Mouse (Mus musculus): ENCODE measurements at regions not wholly inside any gene's neighbourhood (a gene's known extent, or its start where the extent isn't known, plus 50 kb on each side); places are given as distances from the start of the nearest gene placed in this dataset.

DNA sequence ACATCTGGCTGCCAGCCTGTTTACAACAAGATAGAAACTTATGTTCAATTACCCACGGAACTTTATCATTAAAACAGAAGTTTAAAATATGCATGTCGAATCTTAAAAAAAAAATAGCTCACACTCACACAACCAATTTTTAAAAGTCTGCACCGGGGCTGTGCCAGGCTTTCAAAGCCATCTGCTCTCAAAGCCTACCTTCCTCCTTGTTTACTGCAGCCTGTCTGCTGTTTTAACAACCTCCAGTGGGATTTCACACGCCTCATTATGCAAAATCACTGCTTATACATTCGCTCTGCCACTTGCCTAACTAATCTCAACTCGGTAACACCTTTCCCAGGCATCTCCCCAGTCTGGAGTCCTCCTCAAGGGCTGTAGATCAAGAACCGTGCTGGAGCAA, 292.6 kb upstream of the Castor2 start:
- WGBS: 49% methylated on average over 7 of the region's 7 CpGs
- Histone ChIP-seq H3K4me2 (ENCODE audit: low read length) (no peak overlapping the region), H3K36me3 (ENCODE audit: insufficient read depth, low read length) (no peaks in the 10 kb centered on the region), H3K9me3 (replicated peaks; ENCODE audit: low read length) (no peaks in the 10 kb centered on the region), H3K27ac (no peak overlapping the region), H3K4me3 (replicated peaks; ENCODE audit: low read depth, low read length) (no peak overlapping the region), H3K9ac (ENCODE audit: low read depth, low read length) (no peak overlapping the region), H3K27me3 (ENCODE audit: insufficient read depth, low read length) (no peaks in the 10 kb centered on the region), H3K4me1 (replicated peaks; ENCODE audit: insufficient read depth, low read length) (no peaks in the 10 kb centered on the region)
- no peak for TF ChIP-seq CTCF (IDR thresholded peaks at IDR 0.05; ENCODE audit: low read depth)
- DNase-seq (ENCODE audit: low spot score): no peak
- ATAC-seq (replicated peaks; ENCODE audit: low FRiP score, low read depth): no peak

- Histone ChIP-seq H3K27me3 (ENCODE audit: insufficient read depth, low read length) (no peaks in the 10 kb centered on the region), H3K36me3 (ENCODE audit: insufficient read depth, low read length) (no peaks in the 10 kb centered on the region), H3K4me2 (ENCODE audit: low read length) (no peak overlapping the region), H3K9me3 (replicated peaks; ENCODE audit: low read length) (0 out of 2 replicates have a peak, but pooled peaks cover 4% of the 10 kb centered on the region), H3K4me3 (replicated peaks; ENCODE audit: low read depth, low read length) (no peak overlapping the region), H3K4me1 (replicated peaks; ENCODE audit: insufficient read depth, low read length) (no peaks in the 10 kb centered on the region), H3K27ac (no peak overlapping the region), H3K9ac (ENCODE audit: low read depth, low read length) (no peak overlapping the region)
- ATAC-seq (replicated peaks; ENCODE audit: low FRiP score, low read depth): no peak
- peak; percentile 60 for DNase-seq (ENCODE audit: low spot score)
- peak; percentile 70 for TF ChIP-seq CTCF (IDR thresholded peaks at IDR 0.05; ENCODE audit: low read depth)
- 85% methylated on average over 3 of the region's 3 CpGs for WGBS
These were observed 297.5 kb upstream of the Castor2 start for GRCm38 (mm10) chr5:133802001-133802400.

DNA sequence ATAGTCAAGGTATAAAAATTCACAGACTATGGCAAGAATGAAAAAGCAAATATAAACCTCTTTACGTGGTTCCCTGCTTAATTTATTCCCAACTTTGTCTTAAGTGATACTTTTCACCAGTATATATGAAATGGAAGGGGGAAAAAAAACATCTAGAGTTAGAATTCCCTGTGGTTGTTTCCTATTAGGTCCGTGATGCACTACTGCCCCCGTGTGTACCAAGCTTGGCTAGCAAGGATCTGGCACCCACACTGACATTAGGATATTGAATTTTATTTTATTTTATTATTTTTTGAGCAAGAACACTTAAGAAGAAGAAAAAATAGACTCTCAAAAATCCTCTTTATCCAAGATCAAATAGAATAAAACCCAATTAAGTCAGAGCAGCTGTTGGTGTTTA, 303.9 kb upstream of the Castor2 start:
- H3K9me3 ChIP-seq (replicated peaks; ENCODE audit: low read length): 0 out of 2 replicates have a peak, but pooled peaks cover 4% of the 10 kb centered on the region
- TF ChIP-seq CTCF (IDR thresholded peaks at IDR 0.05; ENCODE audit: low read depth): peak; percentile 74
- H3K4me3 ChIP-seq (replicated peaks; ENCODE audit: low read depth, low read length): no peak overlapping the region
- H3K4me2 ChIP-seq (ENCODE audit: low read length): no peak overlapping the region
- H3K27ac ChIP-seq: no peak overlapping the region
- 27% methylated on average over 3 of the region's 3 CpGs for WGBS
- H3K36me3 ChIP-seq (ENCODE audit: insufficient read depth, low read length): no peaks in the 10 kb centered on the region
- no peaks in the 10 kb centered on the region for H3K27me3 ChIP-seq (ENCODE audit: insufficient read depth, low read length)
- ATAC-seq (replicated peaks; ENCODE audit: low FRiP score, low read depth) (no peak), DNase-seq (ENCODE audit: low spot score) (peak; percentile 67)
- H3K9ac ChIP-seq (ENCODE audit: low read depth, low read length): no peak overlapping the region
- H3K4me1 ChIP-seq (replicated peaks; ENCODE audit: insufficient read depth, low read length): no peaks in the 10 kb centered on the region

GRCm38 (mm10) chr5:133790726-133791125, 308.8 kb upstream of the Castor2 start:
- Histone ChIP-seq H3K27me3 (ENCODE audit: insufficient read depth, low read length) (no peaks in the 10 kb centered on the region), H3K9ac (ENCODE audit: low read depth, low read length) (no peak overlapping the region), H3K36me3 (ENCODE audit: insufficient read depth, low read length) (no peaks in the 10 kb centered on the region), H3K9me3 (replicated peaks; ENCODE audit: low read length) (no peaks in the 10 kb centered on the region), H3K4me2 (ENCODE audit: low read length) (no peak overlapping the region), H3K4me1 (replicated peaks; ENCODE audit: insufficient read depth, low read length) (no peaks in the 10 kb centered on the region), H3K27ac (no peak overlapping the region), H3K4me3 (replicated peaks; ENCODE audit: low read depth, low read length) (no peak overlapping the region)
- no peak for DNase-seq (ENCODE audit: low spot score)
- no peak for TF ChIP-seq CTCF (IDR thresholded peaks at IDR 0.05; ENCODE audit: low read depth)
- 74% methylated on average over 6 of the region's 6 CpGs for WGBS
- ATAC-seq (replicated peaks; ENCODE audit: low FRiP score, low read depth): no peak

GRCm38 (mm10) chr5:133788006-133788405, 311.5 kb upstream of the Castor2 start:
- no peaks in the 10 kb centered on the region for H3K36me3 ChIP-seq (ENCODE audit: insufficient read depth, low read length)
- 60% methylated on average over 8 of the region's 8 CpGs for WGBS
- H3K27me3 ChIP-seq (ENCODE audit: insufficient read depth, low read length): no peaks in the 10 kb centered on the region
- H3K4me2 ChIP-seq (ENCODE audit: low read length): no peak overlapping the region
- no peak for DNase-seq (ENCODE audit: low spot score)
- no peak overlapping the region for H3K27ac ChIP-seq
- TF ChIP-seq CTCF (IDR thresholded peaks at IDR 0.05; ENCODE audit: low read depth): no peak
- no peak overlapping the region for H3K9ac ChIP-seq (ENCODE audit: low read depth, low read length)
- no peak for ATAC-seq (replicated peaks; ENCODE audit: low FRiP score, low read depth)
- H3K4me1 ChIP-seq (replicated peaks; ENCODE audit: insufficient read depth, low read length): no peaks in the 10 kb centered on the region
- H3K4me3 ChIP-seq (replicated peaks; ENCODE audit: low read depth, low read length): no peak overlapping the region
- no peaks in the 10 kb centered on the region for H3K9me3 ChIP-seq (replicated peaks; ENCODE audit: low read length)

GRCm38 (mm10) chr5:133787491-133787890, 312.0 kb upstream of the Castor2 start:
- Histone ChIP-seq H3K9me3 (replicated peaks; ENCODE audit: low read length) (no peaks in the 10 kb centered on the region), H3K36me3 (ENCODE audit: insufficient read depth, low read length) (no peaks in the 10 kb centered on the region), H3K9ac (ENCODE audit: low read depth, low read length) (no peak overlapping the region), H3K4me2 (ENCODE audit: low read length) (no peak overlapping the region), H3K4me3 (replicated peaks; ENCODE audit: low read depth, low read length) (no peak overlapping the region), H3K27ac (no peak overlapping the region), H3K27me3 (ENCODE audit: insufficient read depth, low read length) (no peaks in the 10 kb centered on the region), H3K4me1 (replicated peaks; ENCODE audit: insufficient read depth, low read length) (no peaks in the 10 kb centered on the region)
- DNase-seq (ENCODE audit: low spot score) (peak; percentile 52), ATAC-seq (replicated peaks; ENCODE audit: low FRiP score, low read depth) (no peak)
- no peak for TF ChIP-seq CTCF (IDR thresholded peaks at IDR 0.05; ENCODE audit: low read depth)
- WGBS: 29% methylated on average over 7 of the region's 7 CpGs

DNA sequence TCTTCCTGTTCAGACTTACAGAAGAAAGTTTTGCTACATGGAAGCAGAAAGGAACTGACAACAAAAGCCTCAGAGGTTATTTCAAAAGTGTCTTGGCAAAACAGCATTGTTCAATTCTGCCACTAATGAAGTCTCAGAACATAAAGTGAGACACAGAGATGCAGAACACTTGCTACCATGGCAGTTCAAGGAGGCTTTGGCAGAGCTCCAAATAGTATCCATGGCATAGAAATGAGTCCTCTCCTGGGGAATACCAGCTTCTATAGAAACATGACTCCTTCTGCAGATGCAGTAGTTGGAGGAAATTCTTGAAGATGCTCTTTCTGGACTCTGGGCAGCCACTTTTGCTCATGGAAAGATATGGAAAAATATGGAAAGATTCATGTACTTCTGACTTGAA, 322.9 kb upstream of the Castor2 start:
- no peaks in the 10 kb centered on the region for H3K9me3 ChIP-seq (replicated peaks; ENCODE audit: low read length)
- no peaks in the 10 kb centered on the region for H3K27me3 ChIP-seq (ENCODE audit: insufficient read depth, low read length)
- no peak for ATAC-seq (replicated peaks; ENCODE audit: low FRiP score, low read depth)
- no peak for DNase-seq (ENCODE audit: low spot score)
- H3K4me3 ChIP-seq (replicated peaks; ENCODE audit: low read depth, low read length): no peak overlapping the region
- no peak overlapping the region for H3K4me2 ChIP-seq (ENCODE audit: low read length)
- no peak for TF ChIP-seq CTCF (IDR thresholded peaks at IDR 0.05; ENCODE audit: low read depth)
- no peaks in the 10 kb centered on the region for H3K36me3 ChIP-seq (ENCODE audit: insufficient read depth, low read length)
- no peak overlapping the region for H3K9ac ChIP-seq (ENCODE audit: low read depth, low read length)
- no peaks in the 10 kb centered on the region for H3K4me1 ChIP-seq (replicated peaks; ENCODE audit: insufficient read depth, low read length)
- H3K27ac ChIP-seq: no peak overlapping the region

All from kidney, postnatal 0 days (tissue).